Mouse (Mus musculus) erythroblast, embryonic 14.5 days (primary cell): ENCODE measurements around the gene Trh.

ENCODE experiments used
- GATA1 ChIP-seq: IDR thresholded peaks from 2 replicates; pipeline ENCODE4 v1.6.1; 2012; ENCODE audit warnings: low read length, inconsistent platforms, mixed read lengths
- TAL1 ChIP-seq: IDR thresholded peaks from 3 replicates; pipeline ENCODE4 v1.6.1; 2012; ENCODE audit warnings: low read length, inconsistent platforms, mixed read lengths

DNA sequence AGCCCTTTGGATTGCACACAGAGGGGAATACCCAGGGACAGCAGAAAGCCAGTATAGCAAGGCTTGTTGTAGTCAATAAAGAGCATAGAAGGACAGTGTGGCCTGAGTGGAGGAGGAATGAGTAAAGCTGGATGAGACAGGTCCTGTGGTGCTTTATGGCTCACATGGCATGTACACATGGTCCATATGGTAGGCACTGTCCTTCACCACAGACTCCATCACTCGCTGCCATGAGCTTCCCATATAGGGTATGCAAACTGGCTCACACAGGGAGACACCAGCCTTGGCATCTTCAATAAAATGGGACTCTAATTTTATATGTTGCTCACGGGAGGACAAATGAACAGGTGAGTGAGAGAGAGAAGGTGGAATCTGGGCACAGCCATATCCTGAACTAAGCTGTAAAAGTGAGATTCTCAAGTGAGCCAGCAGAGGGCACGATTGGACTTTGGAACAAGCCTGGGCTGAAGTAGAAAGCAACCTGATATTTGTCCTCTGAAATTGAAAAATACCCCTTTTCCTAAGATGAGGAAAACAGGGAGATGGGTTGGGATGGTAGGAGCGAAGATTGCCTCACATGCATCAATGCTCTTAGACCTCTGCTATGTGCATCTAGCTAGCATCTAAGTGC, 41.9 kb upstream of the Trh start:
- TF ChIP-seq GATA1 (no peak), TAL1 (no peak)
